Mouse (Mus musculus): ENCODE measurements at regions not wholly inside any gene's neighbourhood (a gene's known extent, or its start where the extent isn't known, plus 50 kb on each side); places are given as distances from the start of the nearest gene placed in this dataset.

DNA sequence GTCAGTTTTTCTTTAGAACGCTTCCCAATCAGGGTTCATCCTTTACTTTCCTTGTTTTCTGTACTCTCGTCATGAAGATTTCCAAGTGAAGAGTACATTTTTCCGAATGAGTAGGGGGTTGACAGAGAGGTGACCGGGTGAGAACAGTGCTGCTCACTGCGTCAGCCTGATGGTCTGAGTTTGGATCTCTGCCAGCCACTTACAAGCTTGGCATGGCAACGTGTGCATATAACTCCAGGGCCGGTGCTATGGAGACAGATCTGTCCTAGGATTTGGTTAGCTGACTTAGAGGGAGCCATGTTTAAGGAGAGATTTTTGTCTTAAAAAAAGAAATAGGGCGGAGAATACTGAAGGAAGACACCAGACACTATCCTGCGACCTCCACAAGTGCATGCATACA lies 92.8 kb downstream of the Atxn7l3b start:
- Histone ChIP-seq H3K4me2 (ENCODE audit: low read depth) (no peak overlapping the region), H3K27me3 (ENCODE audit: control insufficient read depth, insufficient read depth, insufficient read length) (no peaks in the 10 kb centered on the region), H3ac (ENCODE audit: control insufficient read depth, insufficient read length) (no peak overlapping the region), H3K36me3 (ENCODE audit: control insufficient read depth, insufficient read depth) (no peaks in the 10 kb centered on the region), H3K4me3 (no peak overlapping the region), H3K79me2 (ENCODE audit: control insufficient read depth, insufficient read depth) (no peaks in the 10 kb centered on the region)
- TF ChIP-seq MAX (IDR thresholded peaks at IDR 0.05; ENCODE audit: low read depth) (no peak), TCF3 (IDR thresholded peaks at IDR 0.05; ENCODE audit: insufficient read length, low read depth) (no peak), TCF12 (IDR thresholded peaks at IDR 0.05; ENCODE audit: insufficient read depth, poor library complexity, severe bottlenecking) (no peak), MYOD1 (IDR thresholded peaks at IDR 0.05; ENCODE audit: control insufficient read depth in 1 of 3, insufficient read length in 2 of 3, low read depth in 2 of 3) (no peak), CEBPB (IDR thresholded peaks at IDR 0.05; ENCODE audit: insufficient read depth, poor library complexity, severe bottlenecking) (no peak), USF1 (IDR thresholded peaks at IDR 0.05; ENCODE audit: low read depth) (no peak), MYOG (IDR thresholded peaks at IDR 0.05; ENCODE audit: control insufficient read depth in 1 of 3, insufficient read depth in 1 of 3, insufficient read length in 2 of 3, low read depth in 2 of 3) (no peak), POLR2A (IDR thresholded peaks at IDR 0.05; ENCODE audit: insufficient read length, low read depth) (no peak), SRF (IDR thresholded peaks at IDR 0.05; ENCODE audit: control insufficient read depth, insufficient read length, low read depth) (no peak)

DNA sequence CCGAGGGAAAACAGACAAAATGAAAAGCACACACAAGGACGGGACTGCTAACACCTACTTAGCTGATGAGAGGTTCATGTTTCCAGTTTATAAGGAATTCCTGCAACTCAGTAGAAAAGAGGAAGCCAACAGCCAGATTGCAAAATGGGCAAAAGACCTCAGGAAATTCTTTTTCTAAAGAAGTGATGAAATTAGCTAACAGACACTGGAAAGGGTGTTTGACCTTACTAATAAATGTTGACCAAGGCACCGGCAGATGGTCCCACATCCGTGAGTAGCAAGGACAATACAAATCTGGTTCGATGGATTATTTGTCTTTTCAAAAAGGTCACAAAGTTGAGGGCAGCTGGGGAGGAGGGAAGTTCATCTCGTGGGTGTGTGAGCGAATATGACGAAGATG lies 93.3 kb downstream of the Atxn7l3b start:
- Histone ChIP-seq H3K4me2 (ENCODE audit: low read depth) (no peak overlapping the region), H3K79me2 (ENCODE audit: control insufficient read depth, insufficient read depth) (no peaks in the 10 kb centered on the region), H3K36me3 (ENCODE audit: control insufficient read depth, insufficient read depth) (no peaks in the 10 kb centered on the region), H3K27me3 (ENCODE audit: control insufficient read depth, insufficient read depth, insufficient read length) (no peaks in the 10 kb centered on the region), H3K4me3 (no peak overlapping the region), H3ac (ENCODE audit: control insufficient read depth, insufficient read length) (no peak overlapping the region)
- TF ChIP-seq CEBPB (IDR thresholded peaks at IDR 0.05; ENCODE audit: insufficient read depth, poor library complexity, severe bottlenecking) (no peak), TCF3 (IDR thresholded peaks at IDR 0.05; ENCODE audit: insufficient read length, low read depth) (no peak), POLR2A (IDR thresholded peaks at IDR 0.05; ENCODE audit: insufficient read length, low read depth) (no peak), MAX (IDR thresholded peaks at IDR 0.05; ENCODE audit: low read depth) (no peak), REST (IDR thresholded peaks at IDR 0.05; ENCODE audit: insufficient read depth, insufficient read length) (no peak)

DNA sequence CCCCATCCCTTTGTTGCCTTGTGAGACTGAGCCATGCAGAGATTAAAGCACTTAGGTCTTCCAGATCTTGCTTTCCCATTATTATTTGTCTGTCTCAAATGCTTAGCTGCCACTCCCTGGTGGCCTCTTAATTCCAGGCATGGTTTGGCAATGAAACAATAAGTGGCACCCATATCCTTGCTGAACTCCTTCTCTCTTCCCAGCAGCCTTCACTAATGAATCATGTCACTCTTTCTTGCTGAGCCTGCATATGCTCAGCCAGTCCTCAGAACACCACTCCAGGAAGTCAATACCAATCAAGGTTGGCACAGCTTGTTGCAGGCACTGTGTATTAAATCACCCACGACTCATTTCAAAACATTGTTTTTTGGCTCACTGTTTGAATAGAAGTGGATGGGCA lies 118.6 kb downstream of the Atxn7l3b start:
- Histone ChIP-seq H3K36me3 (ENCODE audit: control insufficient read depth, insufficient read depth) (no peaks in the 10 kb centered on the region), H3K4me3 (no peak overlapping the region), H3K79me2 (ENCODE audit: control insufficient read depth, insufficient read depth) (no peaks in the 10 kb centered on the region), H3K27me3 (ENCODE audit: control insufficient read depth, insufficient read depth, insufficient read length) (no peaks in the 10 kb centered on the region), H3ac (ENCODE audit: control insufficient read depth, insufficient read length) (no peak overlapping the region), H3K4me2 (ENCODE audit: low read depth) (no peak overlapping the region)
- no peak for TF ChIP-seq MYOD1 (IDR thresholded peaks at IDR 0.05; ENCODE audit: control insufficient read depth in 1 of 3, insufficient read length in 2 of 3, low read depth in 2 of 3)
- no peak for TF ChIP-seq CEBPB (IDR thresholded peaks at IDR 0.05; ENCODE audit: insufficient read depth, poor library complexity, severe bottlenecking)
- TF ChIP-seq POLR2AphosphoS2 (IDR thresholded peaks at IDR 0.05; ENCODE audit: insufficient read length, low read depth) = no peak
- no peak for TF ChIP-seq TCF3 (IDR thresholded peaks at IDR 0.05; ENCODE audit: insufficient read length, low read depth)
- no peak for TF ChIP-seq MAX (IDR thresholded peaks at IDR 0.05; ENCODE audit: low read depth)
- no peak for TF ChIP-seq REST (IDR thresholded peaks at IDR 0.05; ENCODE audit: insufficient read depth, insufficient read length)
- no peak for TF ChIP-seq MYOG (IDR thresholded peaks at IDR 0.05; ENCODE audit: control insufficient read depth in 1 of 3, insufficient read depth in 1 of 3, insufficient read length in 2 of 3, low read depth in 2 of 3)
- TF ChIP-seq POLR2A (IDR thresholded peaks at IDR 0.05; ENCODE audit: insufficient read length, low read depth) = no peak
- no peak for TF ChIP-seq SRF (IDR thresholded peaks at IDR 0.05; ENCODE audit: control insufficient read depth, insufficient read length, low read depth)
- no peak for TF ChIP-seq E2F4 (IDR thresholded peaks at IDR 0.05; ENCODE audit: insufficient read depth)
- no peak for TF ChIP-seq USF1 (IDR thresholded peaks at IDR 0.05; ENCODE audit: low read depth)
- TF ChIP-seq TCF12 (IDR thresholded peaks at IDR 0.05; ENCODE audit: insufficient read depth, poor library complexity, severe bottlenecking) = no peak

DNA sequence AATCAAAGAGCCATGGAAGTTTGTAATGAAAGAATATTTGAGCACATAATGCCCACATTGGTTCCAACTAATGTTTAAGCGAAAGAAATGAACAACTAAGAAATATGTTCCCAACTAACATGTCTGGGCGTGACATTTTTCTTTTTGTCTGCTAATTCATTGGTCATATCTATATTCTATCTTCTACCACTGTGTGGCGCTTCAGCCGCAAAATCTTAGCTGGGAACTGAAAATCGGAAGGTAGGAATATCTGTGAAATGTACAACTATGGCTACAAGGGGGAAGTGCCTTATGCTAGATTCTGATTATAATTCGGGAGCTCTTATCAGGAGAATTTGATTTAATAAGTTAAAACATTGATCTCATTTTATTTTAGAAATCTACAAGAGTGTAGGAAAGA lies 125.2 kb downstream of the Atxn7l3b start:
- no peak overlapping the region for H3ac ChIP-seq (ENCODE audit: control insufficient read depth, insufficient read length)
- no peaks in the 10 kb centered on the region for H3K79me2 ChIP-seq (ENCODE audit: control insufficient read depth, insufficient read depth)
- no peaks in the 10 kb centered on the region for H3K36me3 ChIP-seq (ENCODE audit: control insufficient read depth, insufficient read depth)
- H3K4me2 ChIP-seq (ENCODE audit: low read depth) = no peak overlapping the region
- TF ChIP-seq TCF12 (IDR thresholded peaks at IDR 0.05; ENCODE audit: insufficient read depth, poor library complexity, severe bottlenecking) = no peak
- no peak for TF ChIP-seq CEBPB (IDR thresholded peaks at IDR 0.05; ENCODE audit: insufficient read depth, poor library complexity, severe bottlenecking)
- no peak for TF ChIP-seq MYOG (IDR thresholded peaks at IDR 0.05; ENCODE audit: control insufficient read depth in 1 of 3, insufficient read depth in 1 of 3, insufficient read length in 2 of 3, low read depth in 2 of 3)
- TF ChIP-seq REST (IDR thresholded peaks at IDR 0.05; ENCODE audit: insufficient read depth, insufficient read length) = no peak
- TF ChIP-seq TCF3 (IDR thresholded peaks at IDR 0.05; ENCODE audit: insufficient read length, low read depth) = no peak
- TF ChIP-seq E2F4 (IDR thresholded peaks at IDR 0.05; ENCODE audit: insufficient read depth) = no peak
- TF ChIP-seq POLR2A (IDR thresholded peaks at IDR 0.05; ENCODE audit: insufficient read length, low read depth) = no peak
- TF ChIP-seq SRF (IDR thresholded peaks at IDR 0.05; ENCODE audit: control insufficient read depth, insufficient read length, low read depth) = no peak
- no peak for TF ChIP-seq USF1 (IDR thresholded peaks at IDR 0.05; ENCODE audit: low read depth)
- no peak for TF ChIP-seq MAX (IDR thresholded peaks at IDR 0.05; ENCODE audit: low read depth)
- no peak for TF ChIP-seq POLR2AphosphoS2 (IDR thresholded peaks at IDR 0.05; ENCODE audit: insufficient read length, low read depth)
- no peak for TF ChIP-seq MYOD1 (IDR thresholded peaks at IDR 0.05; ENCODE audit: control insufficient read depth in 1 of 3, insufficient read length in 2 of 3, low read depth in 2 of 3)
- H3K27me3 ChIP-seq (ENCODE audit: control insufficient read depth, insufficient read depth, insufficient read length) = no peaks in the 10 kb centered on the region
- no peak overlapping the region for H3K4me3 ChIP-seq

DNA sequence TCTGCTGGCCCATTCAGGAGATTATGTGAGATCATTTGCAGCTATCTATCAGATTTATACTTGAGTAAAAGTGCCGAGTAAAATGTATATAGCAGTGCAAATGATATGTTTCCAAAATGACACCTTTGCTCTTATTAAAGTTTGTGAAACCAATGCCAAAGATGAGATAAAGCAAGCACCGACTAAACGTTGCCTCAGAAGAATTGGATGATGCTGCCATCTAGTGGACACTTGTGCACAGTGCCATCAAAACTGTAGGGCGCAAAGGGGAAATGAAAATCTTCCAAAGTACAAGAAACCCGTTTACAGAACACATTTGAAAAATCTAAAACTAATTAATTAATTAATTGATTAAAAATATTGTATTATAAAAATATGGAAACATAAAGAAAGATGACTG lies 127.2 kb downstream of the Atxn7l3b start:
- H3K36me3 ChIP-seq (ENCODE audit: control insufficient read depth, insufficient read depth) = no peaks in the 10 kb centered on the region
- no peak overlapping the region for H3K4me3 ChIP-seq
- TF ChIP-seq REST (IDR thresholded peaks at IDR 0.05; ENCODE audit: insufficient read depth, insufficient read length) = no peak
- TF ChIP-seq CEBPB (IDR thresholded peaks at IDR 0.05; ENCODE audit: insufficient read depth, poor library complexity, severe bottlenecking) = no peak
- no peak for TF ChIP-seq SRF (IDR thresholded peaks at IDR 0.05; ENCODE audit: control insufficient read depth, insufficient read length, low read depth)
- no peak for TF ChIP-seq TCF12 (IDR thresholded peaks at IDR 0.05; ENCODE audit: insufficient read depth, poor library complexity, severe bottlenecking)
- no peak for TF ChIP-seq TCF3 (IDR thresholded peaks at IDR 0.05; ENCODE audit: insufficient read length, low read depth)
- TF ChIP-seq POLR2AphosphoS2 (IDR thresholded peaks at IDR 0.05; ENCODE audit: insufficient read length, low read depth) = no peak
- no peak for TF ChIP-seq USF1 (IDR thresholded peaks at IDR 0.05; ENCODE audit: low read depth)
- TF ChIP-seq MYOG (IDR thresholded peaks at IDR 0.05; ENCODE audit: control insufficient read depth in 1 of 3, insufficient read depth in 1 of 3, insufficient read length in 2 of 3, low read depth in 2 of 3) = no peak
- TF ChIP-seq E2F4 (IDR thresholded peaks at IDR 0.05; ENCODE audit: insufficient read depth) = no peak
- no peak for TF ChIP-seq MAX (IDR thresholded peaks at IDR 0.05; ENCODE audit: low read depth)
- TF ChIP-seq POLR2A (IDR thresholded peaks at IDR 0.05; ENCODE audit: insufficient read length, low read depth) = no peak
- TF ChIP-seq MYOD1 (IDR thresholded peaks at IDR 0.05; ENCODE audit: control insufficient read depth in 1 of 3, insufficient read length in 2 of 3, low read depth in 2 of 3) = no peak
- H3ac ChIP-seq (ENCODE audit: control insufficient read depth, insufficient read length) = no peak overlapping the region
- no peak overlapping the region for H3K4me2 ChIP-seq (ENCODE audit: low read depth)
- no peaks in the 10 kb centered on the region for H3K79me2 ChIP-seq (ENCODE audit: control insufficient read depth, insufficient read depth)
- no peaks in the 10 kb centered on the region for H3K27me3 ChIP-seq (ENCODE audit: control insufficient read depth, insufficient read depth, insufficient read length)
